Mouse (Mus musculus) neural tube, embryonic 15.5 days (tissue): ENCODE results near the gene Tram2. TPM values are rescaled to one million over a fixed set of nuclear protein-coding genes. Genes with fewer than 3 reads are reported as not detected.

ENCODE experiments used
- ATAC-seq: fragments of 200-750 bp; cut with Nextera tagmentation; 2 replicates; pipeline ENCODE4 v1.8.0; 2017; ENCODE audit warnings: mild to moderate bottlenecking, moderate TSS enrichment, moderate library complexity; ENCODE audit not compliant: low FRiP score
- H3K27ac ChIP-seq: fragments of 300-500 bp; sonication (generic); replicated peaks from 2 replicates; pipeline ENCODE4 v1.5.1; 2015; ENCODE audit warnings: mild to moderate bottlenecking, inconsistent platforms
- H3K27me3 ChIP-seq: fragments of 300-500 bp; sonication (generic); replicated peaks from 2 replicates; pipeline ENCODE4 v1.6.1; 2015; ENCODE audit warnings: inconsistent platforms
- H3K36me3 ChIP-seq: fragments of 300-500 bp; sonication (generic); 2 replicates; pipeline ENCODE4 v1.6.1; 2015; ENCODE audit warnings: inconsistent platforms
- H3K4me1 ChIP-seq: fragments of 300-500 bp; sonication (generic); 2 replicates; pipeline ENCODE4 v1.6.1; 2015; ENCODE audit warnings: inconsistent platforms
- H3K4me2 ChIP-seq: fragments of 300-500 bp; sonication (generic); 2 replicates; pipeline ENCODE4 v1.6.1; 2015; ENCODE audit warnings: inconsistent platforms, mild to moderate bottlenecking, moderate library complexity
- H3K4me3 ChIP-seq: fragments of 300-500 bp; sonication (generic); replicated peaks from 2 replicates; pipeline ENCODE4 v1.5.1; 2015; ENCODE audit warnings: mild to moderate bottlenecking, inconsistent platforms
- H3K9ac ChIP-seq: fragments of 300-500 bp; sonication (generic); replicated peaks from 2 replicates; pipeline ENCODE4 v1.6.1; 2015; ENCODE audit warnings: mild to moderate bottlenecking, inconsistent platforms
- H3K9me3 ChIP-seq: fragments of 300-500 bp; sonication (generic); replicated peaks from 2 replicates; pipeline ENCODE4 v1.6.1; 2016; ENCODE audit warnings: inconsistent platforms
- WGBS: fragments of 180-500 bp; shearing (Covaris S2); methylation state at CpG from one replicate; pipeline ENCODE4 v1.1.7; 2015; ENCODE audit warnings: mixed read lengths; 5-methylcytosine and 5-hydroxymethylcytosine counted together
- polyA plus RNA-seq: library from polyadenylated mRNA; unstranded; fragments of >200 nt; fragmentation: Nextera tagmentation; extraction: Ambion mirVana; gene quantifications from 2 replicates; pipeline ENCODE4 v1.2.1, GENCODE M21; 2015

Gene Tram2
- polyA plus RNA-seq, 1 experiment from 2014 or later = 2.2 TPM

DNA sequence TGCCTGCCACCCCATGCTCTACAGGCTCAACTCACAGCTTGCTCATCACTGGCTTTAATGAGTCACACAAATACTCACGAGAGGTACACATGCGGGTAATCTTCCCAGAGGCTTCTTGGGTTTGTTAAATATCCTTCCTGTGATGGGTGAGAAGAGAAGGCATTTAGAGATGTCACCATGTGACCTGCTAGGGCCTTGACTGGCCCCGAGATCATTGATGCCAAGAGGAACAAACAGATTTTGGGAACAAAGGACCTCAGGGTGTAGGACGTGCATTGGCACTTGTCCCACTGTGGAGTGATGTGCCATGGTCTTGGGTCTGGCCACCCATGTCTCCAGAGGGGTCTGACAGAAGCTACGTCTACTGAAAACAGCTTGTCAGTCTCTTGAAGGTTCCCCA lies 72.3 kb downstream of the Tram2 start:
- H3K4me3 ChIP-seq = no peak overlapping the region
- no peaks in the 10 kb centered on the region for H3K9me3 ChIP-seq
- H3K4me1 ChIP-seq = no peaks in the 10 kb centered on the region
- no peak overlapping the region for H3K27ac ChIP-seq
- no peaks in the 10 kb centered on the region for H3K27me3 ChIP-seq
- H3K36me3 ChIP-seq = no peaks in the 10 kb centered on the region
- H3K9ac ChIP-seq = no peak overlapping the region
- WGBS = 93% methylated on average over 5 of the region's 5 CpGs
- no peak for ATAC-seq
- H3K4me2 ChIP-seq = no peak overlapping the region

DNA sequence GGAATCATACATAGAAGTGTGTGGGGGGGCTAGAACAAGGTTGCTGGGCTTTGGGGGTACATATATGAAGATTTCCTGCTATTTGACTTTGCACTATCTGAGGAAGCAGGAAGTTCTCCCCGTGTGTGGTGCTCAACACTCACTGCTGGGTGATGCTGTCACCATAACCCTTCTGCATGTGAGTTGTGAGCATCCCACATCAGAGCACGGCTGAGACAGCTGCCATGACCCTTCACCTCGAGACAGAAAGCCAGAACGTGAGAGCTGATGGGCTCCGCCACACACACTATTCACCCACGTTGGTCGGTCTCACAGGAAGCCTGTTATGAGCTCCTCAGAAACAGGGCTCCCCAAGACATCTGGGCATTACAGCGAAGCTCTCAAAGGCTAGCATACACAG lies 74.4 kb downstream of the Tram2 start:
- no peaks in the 10 kb centered on the region for H3K27me3 ChIP-seq
- H3K4me1 ChIP-seq = no peaks in the 10 kb centered on the region
- no peak for ATAC-seq
- H3K36me3 ChIP-seq = no peaks in the 10 kb centered on the region
- no peak overlapping the region for H3K9ac ChIP-seq
- H3K4me3 ChIP-seq = no peak overlapping the region
- WGBS = 88% methylated on average over 8 of the region's 8 CpGs
- no peak overlapping the region for H3K27ac ChIP-seq
- H3K9me3 ChIP-seq = no peaks in the 10 kb centered on the region
- no peak overlapping the region for H3K4me2 ChIP-seq

DNA sequence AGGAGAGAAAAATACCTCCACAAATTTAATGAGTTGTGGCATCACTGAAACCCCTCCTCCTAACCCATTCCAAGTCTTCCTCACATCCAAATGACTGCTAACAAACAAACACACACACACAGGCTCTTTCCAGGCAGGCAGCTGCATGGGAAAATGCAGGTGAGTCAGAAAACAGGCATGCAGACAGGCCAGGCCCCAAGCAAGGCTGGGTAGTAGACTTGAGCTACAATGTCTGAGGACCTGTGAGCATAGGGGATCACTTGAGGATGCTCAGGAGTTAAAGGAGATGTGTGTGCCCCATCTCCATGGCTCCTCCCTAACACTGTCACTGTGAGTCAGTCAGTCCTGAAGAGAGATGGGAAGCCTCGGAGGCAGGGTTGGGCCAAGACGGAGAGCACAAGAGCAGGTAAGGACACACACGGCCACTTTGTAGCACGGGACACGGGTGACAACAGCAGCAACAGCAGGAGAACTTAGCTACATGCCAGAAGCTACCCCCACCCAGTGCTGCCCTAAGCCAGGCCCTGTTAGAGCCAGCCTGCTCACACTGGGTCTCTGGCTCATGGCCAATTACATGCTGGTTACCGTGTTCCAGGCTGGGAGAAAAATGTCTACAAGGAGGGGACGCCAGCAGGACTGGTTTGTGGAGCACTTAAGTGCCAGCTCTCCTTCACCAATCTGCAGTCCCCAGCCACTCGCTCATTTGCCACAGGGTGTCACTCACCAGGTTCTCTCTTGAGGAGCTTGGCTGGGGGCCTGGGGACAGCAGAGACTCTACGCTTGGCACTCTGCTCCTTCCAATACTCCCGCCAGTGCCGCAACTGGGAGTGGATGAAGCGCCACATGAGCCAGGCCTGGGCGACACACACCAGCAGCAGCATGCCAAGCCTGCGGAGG lies 76.5 kb downstream of the Tram2 start:
- Histone ChIP-seq H3K9me3 (no peaks in the 10 kb centered on the region), H3K9ac (no peak overlapping the region), H3K4me1 (no peaks in the 10 kb centered on the region), H3K27ac (no peak overlapping the region), H3K4me3 (no peak overlapping the region), H3K27me3 (no peaks in the 10 kb centered on the region), H3K4me2 (no peak overlapping the region), H3K36me3 (no peaks in the 10 kb centered on the region)
- WGBS = 78% methylated on average over 14 of the region's 14 CpGs
- peak; percentile 34; the same call in 1 of the 2 replicates for ATAC-seq

DNA sequence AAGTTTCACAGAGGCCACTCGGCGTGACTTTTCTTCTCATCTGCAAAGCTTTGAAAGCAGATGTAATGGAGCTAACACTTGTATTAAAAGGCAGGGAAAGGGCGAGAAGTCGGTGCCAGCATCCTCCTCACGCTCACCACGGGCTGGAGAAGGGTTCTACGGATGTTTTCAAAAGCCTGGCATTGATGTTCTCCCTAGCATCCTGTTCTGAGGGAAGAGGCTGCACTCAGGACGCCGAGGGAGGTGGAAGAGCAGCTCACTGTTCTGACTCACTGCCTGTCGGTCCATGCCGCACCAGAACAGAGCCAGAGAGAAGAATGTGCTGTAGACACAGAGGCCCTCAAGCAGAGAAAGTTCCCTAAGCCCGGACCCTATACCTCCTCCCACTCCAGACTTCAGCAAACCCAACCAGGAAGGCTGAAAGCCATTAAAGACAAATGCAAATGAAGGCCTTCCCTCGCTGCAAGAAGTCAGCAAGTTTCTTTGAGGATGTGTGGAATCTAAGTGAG lies 81.1 kb downstream of the Tram2 start:
- Histone ChIP-seq H3K9ac (no peak overlapping the region), H3K4me3 (no peak overlapping the region), H3K4me1 (0 out of 2 replicates have a peak, but pooled peaks cover 3% of the 10 kb centered on the region), H3K27me3 (no peaks in the 10 kb centered on the region), H3K27ac (no peak overlapping the region), H3K4me2 (no peak overlapping the region), H3K36me3 (no peaks in the 10 kb centered on the region), H3K9me3 (no peaks in the 10 kb centered on the region)
- WGBS = 55% methylated on average over 13 of the region's 13 CpGs
- no peak for ATAC-seq

DNA sequence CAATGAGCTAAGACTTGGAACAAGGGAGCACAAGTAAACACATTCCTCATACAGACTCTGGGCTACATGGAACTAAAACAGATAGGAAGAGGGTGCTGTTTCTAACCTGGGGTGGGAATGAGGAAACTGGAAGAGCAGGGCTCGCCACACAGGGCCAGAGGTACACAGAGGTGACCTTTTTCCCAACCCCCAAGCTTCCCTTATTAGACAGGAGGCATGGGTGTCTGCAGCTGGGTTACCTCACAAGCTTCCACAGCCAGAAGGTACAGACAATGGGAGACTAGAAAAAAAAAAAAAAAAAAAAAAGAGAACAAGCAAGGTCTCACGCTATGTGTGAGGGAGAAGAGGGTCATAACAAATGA lies 81.7 kb downstream of the Tram2 start:
- ATAC-seq = no peak
- Histone ChIP-seq H3K4me1 (0 out of 2 replicates have a peak, but pooled peaks cover 3% of the 10 kb centered on the region), H3K27me3 (no peaks in the 10 kb centered on the region), H3K4me2 (no peak overlapping the region), H3K4me3 (no peak overlapping the region), H3K36me3 (no peaks in the 10 kb centered on the region), H3K27ac (no peak overlapping the region), H3K9ac (no peak overlapping the region), H3K9me3 (no peaks in the 10 kb centered on the region)
- 78% methylated on average over 2 of the region's 2 CpGs for WGBS

DNA sequence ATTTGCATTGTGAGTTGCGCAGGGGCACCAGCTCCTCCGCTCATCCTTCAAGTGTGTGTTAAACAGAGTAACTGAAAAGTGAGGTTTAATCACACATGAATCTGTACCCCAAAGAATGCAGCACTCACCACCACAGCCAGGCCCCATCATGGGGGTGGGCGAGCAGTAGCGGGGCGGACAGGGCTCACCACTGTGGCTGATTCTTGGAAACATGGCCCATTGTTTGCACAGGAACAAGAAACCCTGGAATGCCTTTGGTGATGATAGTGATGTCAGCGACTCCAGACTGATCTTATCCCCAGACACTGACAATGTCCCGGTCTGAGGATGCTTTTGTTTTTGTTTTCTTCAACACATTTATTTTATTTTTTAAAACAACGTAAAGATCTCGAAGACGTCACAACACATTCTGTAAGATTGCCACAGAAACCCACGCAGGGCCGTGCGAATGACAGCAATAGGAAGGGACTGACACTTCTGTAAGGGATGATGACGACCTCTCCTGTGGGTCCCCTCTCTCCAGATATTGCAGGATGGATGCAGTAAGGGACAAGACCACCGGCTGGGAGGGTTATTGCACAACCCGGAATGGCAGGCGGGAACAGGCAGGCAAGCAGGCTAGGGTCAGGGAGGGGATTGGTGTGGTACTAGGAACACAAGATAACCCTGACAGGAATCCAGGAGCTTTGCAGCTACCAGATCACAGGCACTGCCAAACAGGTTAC lies 82.3 kb downstream of the Tram2 start:
- no peak overlapping the region for H3K4me2 ChIP-seq
- ATAC-seq = no peak
- H3K27ac ChIP-seq = no peak overlapping the region
- H3K9me3 ChIP-seq = no peaks in the 10 kb centered on the region
- no peak overlapping the region for H3K9ac ChIP-seq
- H3K36me3 ChIP-seq = no peaks in the 10 kb centered on the region
- H3K27me3 ChIP-seq = no peaks in the 10 kb centered on the region
- H3K4me1 ChIP-seq = 0 out of 2 replicates have a peak, but pooled peaks cover 3% of the 10 kb centered on the region
- WGBS = 62% methylated on average over 17 of the region's 17 CpGs
- H3K4me3 ChIP-seq = no peak overlapping the region

DNA sequence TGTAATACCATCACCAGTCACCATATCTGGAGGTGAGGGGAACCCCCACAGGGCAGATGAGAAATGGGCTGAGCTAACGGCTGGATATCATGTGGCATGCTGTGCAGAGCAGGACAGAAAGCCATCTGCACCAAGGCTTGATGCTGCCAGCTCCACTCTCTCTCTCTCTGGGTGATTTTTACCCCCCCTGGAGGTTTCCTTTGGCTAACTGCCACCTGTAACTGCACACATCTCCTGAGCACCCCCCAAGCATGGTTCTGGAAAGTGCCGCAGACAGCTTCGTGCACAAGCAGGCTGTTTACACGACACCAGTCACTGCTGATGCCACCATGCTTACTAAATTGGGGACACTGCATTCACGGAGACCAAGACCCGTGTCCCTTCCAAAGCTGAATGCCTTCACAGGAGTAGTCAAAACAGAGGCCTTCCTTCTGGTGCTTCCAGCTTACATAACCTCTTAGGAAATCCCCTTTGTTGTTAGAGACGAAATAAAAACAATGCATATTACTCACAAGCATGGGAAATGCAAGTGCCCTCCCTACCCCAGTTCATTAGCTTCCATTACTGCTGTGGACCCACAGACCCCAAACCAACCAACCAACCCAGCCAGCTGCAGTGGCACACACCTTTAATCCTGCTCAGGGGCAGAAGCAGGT lies 83.6 kb downstream of the Tram2 start:
- 65% methylated on average over 7 of the region's 7 CpGs for WGBS

DNA sequence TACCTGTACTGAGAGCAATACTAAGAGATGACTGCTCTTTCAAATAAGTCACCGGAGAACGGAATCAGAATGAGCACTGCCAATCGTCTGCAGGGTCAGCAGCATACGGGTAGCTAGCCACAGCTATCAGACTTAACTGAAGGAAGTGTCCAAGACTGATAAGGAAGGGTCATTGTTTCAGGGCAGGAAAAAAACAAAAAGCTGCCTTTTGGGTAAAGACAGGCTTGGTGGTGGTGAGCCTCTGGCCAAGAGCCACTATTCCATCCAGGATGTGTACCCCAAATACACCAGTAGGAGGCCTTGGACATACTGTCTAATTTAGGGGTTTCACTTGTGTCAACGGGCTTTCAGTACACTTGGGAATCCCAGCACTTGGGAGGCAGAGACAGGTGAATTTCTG lies 84.7 kb downstream of the Tram2 start:
- Histone ChIP-seq H3K4me1 (0 out of 2 replicates have a peak, but pooled peaks cover 3% of the 10 kb centered on the region), H3K27ac (no peak overlapping the region), H3K27me3 (no peaks in the 10 kb centered on the region), H3K9ac (no peak overlapping the region), H3K4me3 (no peak overlapping the region), H3K36me3 (no peaks in the 10 kb centered on the region), H3K4me2 (no peak overlapping the region), H3K9me3 (no peaks in the 10 kb centered on the region)
- WGBS = 92% methylated on average over 5 of the region's 5 CpGs
- ATAC-seq = no peak

More for the DNA sequence above, 83.6 kb downstream of the Tram2 start:
- H3K36me3 ChIP-seq = no peaks in the 10 kb centered on the region
- 0 out of 2 replicates have a peak, but pooled peaks cover 3% of the 10 kb centered on the region for H3K4me1 ChIP-seq
- no peaks in the 10 kb centered on the region for H3K9me3 ChIP-seq
- no peaks in the 10 kb centered on the region for H3K27me3 ChIP-seq
- H3K27ac ChIP-seq = 0 out of 2 replicates have a peak overlapping the region, but pooled peaks have one; percentile 20
- no peak overlapping the region for H3K9ac ChIP-seq
- H3K4me3 ChIP-seq = no peak overlapping the region
- no peak overlapping the region for H3K4me2 ChIP-seq
- ATAC-seq = peak; percentile 10; the same call in 1 of the 2 replicates

DNA sequence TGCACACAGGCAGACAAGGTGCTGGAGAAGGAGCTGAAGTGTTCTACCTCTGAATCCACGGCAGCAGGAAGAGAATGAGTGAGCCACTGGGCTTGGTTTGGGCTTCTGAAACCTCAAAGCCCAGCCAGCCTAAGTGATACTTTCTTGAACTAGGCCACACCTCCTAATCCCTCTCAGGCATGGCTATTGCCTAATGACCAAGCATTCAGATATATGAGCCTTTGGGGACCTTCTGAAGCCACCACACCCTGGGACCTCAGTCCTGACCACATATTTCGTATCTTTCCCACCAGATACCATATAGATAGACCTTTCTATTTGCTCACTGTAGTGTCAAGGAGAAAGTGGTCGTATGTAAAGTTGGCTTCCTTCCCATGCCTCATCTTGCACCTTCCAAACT lies 85.3 kb downstream of the Tram2 start:
- H3K9ac ChIP-seq = no peak overlapping the region
- no peaks in the 10 kb centered on the region for H3K9me3 ChIP-seq
- 0 out of 2 replicates have a peak, but pooled peaks cover 3% of the 10 kb centered on the region for H3K4me1 ChIP-seq
- 89% methylated on average over 3 of the region's 3 CpGs for WGBS
- no peak for ATAC-seq
- no peaks in the 10 kb centered on the region for H3K36me3 ChIP-seq
- no peak overlapping the region for H3K27ac ChIP-seq
- H3K4me2 ChIP-seq = no peak overlapping the region
- H3K4me3 ChIP-seq = no peak overlapping the region
- H3K27me3 ChIP-seq = no peaks in the 10 kb centered on the region

DNA sequence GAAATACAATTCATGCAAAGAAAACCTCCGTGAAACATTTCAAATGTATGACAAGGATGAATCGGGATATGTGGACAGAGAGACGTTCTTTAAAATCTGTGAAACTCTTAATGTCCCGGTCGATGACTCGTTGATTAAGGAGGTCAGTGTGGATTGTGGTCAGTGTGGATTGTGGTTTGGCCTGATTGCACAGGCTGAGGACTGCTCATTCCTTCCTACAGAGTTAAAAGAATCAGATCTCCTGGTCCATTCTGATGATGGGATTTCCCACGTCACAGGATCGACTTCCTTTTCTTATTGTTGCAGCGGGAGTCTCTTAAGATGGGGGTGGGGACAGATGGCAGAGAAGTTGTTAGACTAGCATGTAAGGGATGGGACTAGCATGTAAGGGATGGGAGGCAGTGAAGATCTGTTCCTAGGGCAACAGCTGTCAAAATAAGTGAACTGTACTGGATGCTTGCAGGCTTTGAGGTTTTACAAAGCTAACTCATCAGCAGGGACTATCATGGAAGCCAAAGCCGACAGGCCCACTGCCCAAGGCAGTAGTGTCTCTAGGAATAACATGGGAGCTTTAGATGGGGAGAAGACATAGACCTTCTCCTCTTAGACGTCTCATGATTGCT lies 89.5 kb downstream of the Tram2 start:
- Histone ChIP-seq H3K36me3 (no peaks in the 10 kb centered on the region), H3K4me3 (no peak overlapping the region), H3K9ac (no peak overlapping the region), H3K9me3 (no peaks in the 10 kb centered on the region), H3K4me1 (no peaks in the 10 kb centered on the region), H3K4me2 (no peak overlapping the region), H3K27ac (no peak overlapping the region), H3K27me3 (no peaks in the 10 kb centered on the region)
- WGBS = 88% methylated on average over 11 of the region's 11 CpGs
- ATAC-seq = no peak

DNA sequence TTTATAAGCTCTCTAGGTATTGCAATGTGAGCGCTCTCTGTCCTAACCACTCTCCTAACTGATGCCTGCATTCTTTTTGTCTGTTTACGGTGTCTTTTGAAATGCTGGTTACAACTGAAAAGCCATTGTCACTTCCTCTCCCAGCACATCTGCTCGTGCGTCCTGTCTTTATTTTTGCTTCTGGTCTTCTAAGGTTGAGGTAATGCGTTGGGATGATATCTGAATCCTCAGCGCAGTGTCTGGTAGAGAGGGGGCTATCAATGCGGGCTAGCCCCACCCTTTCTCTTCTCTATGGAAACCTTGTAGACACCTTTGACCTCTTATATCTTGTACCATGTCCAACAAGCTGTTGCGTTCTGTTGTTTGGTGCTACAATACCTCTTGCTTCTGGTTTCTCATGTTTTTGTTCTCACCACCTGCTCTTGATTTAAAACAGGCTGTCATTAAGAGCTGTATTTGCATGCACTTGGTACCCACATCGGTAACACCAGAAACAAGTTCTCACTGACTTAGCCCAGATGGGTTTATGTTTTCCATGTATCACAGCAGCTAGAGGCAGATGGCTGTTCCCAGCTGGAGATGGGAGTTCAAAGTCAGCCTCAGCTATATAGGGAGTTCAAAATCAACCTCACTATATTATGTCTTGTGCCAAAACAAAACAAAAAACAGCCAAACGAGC lies 92.5 kb downstream of the Tram2 start:
- H3K36me3 ChIP-seq = no peaks in the 10 kb centered on the region
- WGBS = 52% methylated on average over 10 of the region's 10 CpGs
- no peaks in the 10 kb centered on the region for H3K4me1 ChIP-seq
- no peak overlapping the region for H3K4me2 ChIP-seq
- H3K27ac ChIP-seq = no peak overlapping the region
- ATAC-seq = no peak
- no peak overlapping the region for H3K4me3 ChIP-seq
- no peaks in the 10 kb centered on the region for H3K27me3 ChIP-seq
- H3K9ac ChIP-seq = no peak overlapping the region
- no peaks in the 10 kb centered on the region for H3K9me3 ChIP-seq
